Mouse (Mus musculus) neural tube, embryonic 15.5 days (tissue): Measurements from ENCODE around the gene Ccn6. TPM values are rescaled to one million over a fixed set of nuclear protein-coding genes. Genes with fewer than 3 reads are reported as not detected.

Experiments
- ATAC-seq: fragments of 200-750 bp; cut with Nextera tagmentation; 2 replicates; pipeline ENCODE4 v1.8.0; 2017; ENCODE audit warnings: mild to moderate bottlenecking, moderate TSS enrichment, moderate library complexity; ENCODE audit not compliant: low FRiP score
- H3K27ac ChIP-seq: fragments of 300-500 bp; sonication (generic); replicated peaks from 2 replicates; pipeline ENCODE4 v1.5.1; 2015; ENCODE audit warnings: mild to moderate bottlenecking, inconsistent platforms
- H3K27me3 ChIP-seq: fragments of 300-500 bp; sonication (generic); replicated peaks from 2 replicates; pipeline ENCODE4 v1.6.1; 2015; ENCODE audit warnings: inconsistent platforms
- H3K36me3 ChIP-seq: fragments of 300-500 bp; sonication (generic); 2 replicates; pipeline ENCODE4 v1.6.1; 2015; ENCODE audit warnings: inconsistent platforms
- H3K4me1 ChIP-seq: fragments of 300-500 bp; sonication (generic); 2 replicates; pipeline ENCODE4 v1.6.1; 2015; ENCODE audit warnings: inconsistent platforms
- H3K4me2 ChIP-seq: fragments of 300-500 bp; sonication (generic); 2 replicates; pipeline ENCODE4 v1.6.1; 2015; ENCODE audit warnings: inconsistent platforms, mild to moderate bottlenecking, moderate library complexity
- H3K4me3 ChIP-seq: fragments of 300-500 bp; sonication (generic); replicated peaks from 2 replicates; pipeline ENCODE4 v1.5.1; 2015; ENCODE audit warnings: mild to moderate bottlenecking, inconsistent platforms
- H3K9ac ChIP-seq: fragments of 300-500 bp; sonication (generic); replicated peaks from 2 replicates; pipeline ENCODE4 v1.6.1; 2015; ENCODE audit warnings: mild to moderate bottlenecking, inconsistent platforms
- H3K9me3 ChIP-seq: fragments of 300-500 bp; sonication (generic); replicated peaks from 2 replicates; pipeline ENCODE4 v1.6.1; 2016; ENCODE audit warnings: inconsistent platforms
- WGBS: fragments of 180-500 bp; shearing (Covaris S2); methylation state at CpG from one replicate; pipeline ENCODE4 v1.1.7; 2015; ENCODE audit warnings: mixed read lengths; 5-methylcytosine and 5-hydroxymethylcytosine counted together
- polyA plus RNA-seq: library from polyadenylated mRNA; unstranded; fragments of >200 nt; fragmentation: Nextera tagmentation; extraction: Ambion mirVana; gene quantifications from 2 replicates; pipeline ENCODE4 v1.2.1, GENCODE M21; 2015

Ccn6 gene
- polyA plus RNA-seq, 1 experiment from 2014 or later: 0.69 TPM

DNA sequence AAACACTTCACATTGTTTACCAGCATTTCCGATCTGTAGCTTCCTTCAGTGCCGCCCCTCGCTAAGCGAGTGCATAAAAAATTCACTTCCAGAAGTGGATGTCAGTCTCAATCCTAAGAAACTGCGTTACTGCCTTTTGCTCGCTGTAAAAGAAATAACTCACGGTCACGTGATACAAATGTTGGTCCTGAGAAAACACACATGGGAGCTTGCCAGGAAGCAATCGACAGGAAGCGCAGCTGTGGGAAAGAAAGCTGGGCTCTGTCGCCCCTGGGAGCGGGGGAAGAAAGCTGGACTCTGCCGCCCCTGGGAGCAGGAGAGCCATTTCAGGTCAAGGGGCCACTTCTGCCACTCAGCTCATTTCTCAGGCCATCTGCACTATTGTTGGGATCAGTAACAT, 9.5 kb upstream of the Ccn6 start:
- 14% methylated on average over 13 of the region's 13 CpGs for WGBS
- Histone ChIP-seq H3K27me3 (no peaks in the 10 kb centered on the region), H3K4me1 (peaks cover 43% of the 10 kb centered on the region), H3K9ac (no peak overlapping the region; the same call in 1 of the 2 replicates), H3K9me3 (no peaks in the 10 kb centered on the region), H3K4me3 (peak overlapping the region; percentile 5; the same call in 1 of the 2 replicates), H3K4me2 (peak overlapping the region; percentile 79), H3K27ac (peak overlapping the region; percentile 98), H3K36me3 (no peaks in the 10 kb centered on the region)
- ATAC-seq: no peak

DNA sequence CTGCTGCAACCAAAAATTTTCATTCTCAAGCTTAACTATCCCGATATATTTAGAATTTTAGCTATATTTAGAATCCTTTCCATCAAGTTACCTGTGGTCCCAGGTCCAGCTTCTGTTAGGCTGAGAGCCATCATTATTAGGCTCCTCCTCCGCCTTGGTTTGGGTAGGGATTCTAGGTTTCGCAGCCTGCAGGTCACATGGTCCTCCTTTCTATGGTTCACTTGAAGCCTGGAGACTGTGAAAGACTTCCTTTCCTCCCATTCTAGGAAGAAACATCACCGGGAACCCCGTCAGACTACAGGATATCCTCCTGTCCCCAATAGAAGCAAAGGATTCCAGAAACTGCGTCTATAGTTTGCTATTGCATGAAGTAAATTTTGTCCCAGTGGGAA, 8.9 kb upstream of the Ccn6 start:
- peak overlapping the region; percentile 79 for H3K4me2 ChIP-seq
- H3K36me3 ChIP-seq: no peaks in the 10 kb centered on the region
- H3K27ac ChIP-seq: peak overlapping the region; percentile 98
- H3K9me3 ChIP-seq: no peaks in the 10 kb centered on the region
- H3K9ac ChIP-seq: no peak overlapping the region; the same call in 1 of the 2 replicates
- 55% methylated on average over 6 of the region's 6 CpGs for WGBS
- no peak overlapping the region for H3K4me3 ChIP-seq
- no peaks in the 10 kb centered on the region for H3K27me3 ChIP-seq
- peaks cover 43% of the 10 kb centered on the region for H3K4me1 ChIP-seq
- no peak for ATAC-seq

DNA sequence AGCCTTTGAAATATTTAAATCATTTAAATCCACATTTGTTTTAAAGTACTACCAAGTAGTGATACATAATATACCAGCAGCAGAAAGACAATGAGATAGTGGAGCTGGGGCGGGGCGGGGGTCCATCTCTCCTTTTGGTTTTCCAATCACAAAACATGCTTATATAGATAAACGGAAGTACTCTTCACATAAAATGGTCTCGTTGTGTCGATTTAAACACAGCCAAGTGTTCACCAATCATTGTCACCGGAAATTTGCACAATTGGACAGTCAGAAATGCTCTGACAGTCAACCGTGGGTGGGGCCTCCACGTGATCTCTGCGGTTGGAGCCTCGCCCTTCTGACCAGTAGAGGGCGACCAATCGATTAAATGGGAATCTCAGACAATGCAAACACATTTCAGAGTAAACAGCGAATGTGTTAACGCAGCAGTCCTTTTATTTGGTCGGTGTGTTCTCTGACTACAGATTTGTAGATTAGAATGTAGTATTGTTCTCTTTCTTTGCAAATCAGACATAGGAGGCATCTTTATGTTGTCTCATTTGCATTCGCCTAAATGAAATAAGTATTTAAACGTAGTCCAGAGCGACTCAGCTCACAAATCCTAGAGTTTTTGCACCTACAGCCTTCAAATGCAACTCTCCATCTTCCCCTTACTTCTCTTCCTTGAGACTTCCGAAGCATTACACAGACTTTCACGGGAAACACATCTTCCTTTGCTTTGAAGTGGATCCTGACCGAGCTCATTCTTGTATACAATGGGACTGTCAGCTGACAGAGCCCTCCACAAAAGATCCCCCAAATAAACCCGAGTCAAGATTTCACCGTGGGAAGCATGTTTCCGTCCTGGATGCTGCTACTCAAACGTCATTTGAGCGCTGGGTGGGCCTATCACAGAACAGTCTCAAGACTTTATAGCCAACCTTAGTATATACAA, 8.3 kb upstream of the Ccn6 start:
- ATAC-seq: peak; percentile 89
- H3K27ac ChIP-seq: peak overlapping the region; percentile 98
- H3K36me3 ChIP-seq: no peaks in the 10 kb centered on the region
- peak overlapping the region; percentile 40 for H3K4me3 ChIP-seq
- peak overlapping the region; percentile 54 for H3K9ac ChIP-seq
- no peaks in the 10 kb centered on the region for H3K9me3 ChIP-seq
- peak overlapping the region; percentile 79 for H3K4me2 ChIP-seq
- peaks cover 46% of the 10 kb centered on the region for H3K4me1 ChIP-seq
- 7% methylated on average over 26 of the region's 26 CpGs for WGBS
- no peaks in the 10 kb centered on the region for H3K27me3 ChIP-seq

DNA sequence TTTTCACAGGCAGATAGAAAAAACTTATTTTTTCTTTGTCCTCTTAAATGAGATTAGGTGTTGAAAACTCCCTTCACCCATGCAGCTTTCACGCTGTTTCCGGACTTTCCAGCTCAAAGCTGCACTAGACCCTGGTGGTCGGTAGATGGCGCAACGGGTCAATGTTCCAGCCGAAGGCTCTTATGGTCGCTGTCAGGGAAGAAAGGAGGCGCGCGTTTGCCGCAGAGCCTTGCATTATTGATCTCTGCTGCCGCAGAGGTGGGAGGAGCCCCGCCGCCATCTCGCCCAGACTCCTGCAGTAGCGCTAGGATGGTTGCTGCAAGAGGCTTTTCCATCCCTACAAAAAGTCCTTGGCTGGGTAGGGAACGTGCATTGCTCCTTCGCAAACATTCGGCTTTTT, 7.5 kb upstream of the Ccn6 start:
- H3K27ac ChIP-seq: peak overlapping the region; percentile 98
- H3K4me1 ChIP-seq: peaks cover 53% of the 10 kb centered on the region
- H3K9me3 ChIP-seq: no peaks in the 10 kb centered on the region
- H3K4me2 ChIP-seq: peak overlapping the region; percentile 79
- H3K9ac ChIP-seq: peak overlapping the region; percentile 54
- ATAC-seq: peak; percentile 95
- H3K4me3 ChIP-seq: peak overlapping the region; percentile 40
- H3K27me3 ChIP-seq: no peaks in the 10 kb centered on the region
- under 1% methylated on average over 19 of the region's 19 CpGs for WGBS
- H3K36me3 ChIP-seq: no peaks in the 10 kb centered on the region

DNA sequence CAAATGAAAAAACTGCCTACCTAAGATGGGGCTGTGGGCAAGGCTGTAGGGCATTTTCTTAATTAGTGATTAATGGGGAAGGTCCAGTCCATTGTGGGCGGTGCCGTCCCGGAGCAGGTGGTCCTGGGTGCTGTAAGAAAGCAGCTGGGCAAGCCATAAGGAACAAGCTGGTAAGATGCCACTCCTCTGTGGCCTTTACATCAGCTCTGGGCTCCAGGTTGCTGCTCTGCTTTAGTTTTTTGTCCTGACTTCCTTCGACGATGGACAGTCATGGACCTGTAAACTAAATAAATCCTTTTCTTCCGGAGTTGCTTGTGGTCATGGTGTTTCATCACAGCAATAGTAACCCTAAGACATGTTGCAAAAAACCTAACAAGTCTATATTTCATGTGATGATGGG, 7.1 kb upstream of the Ccn6 start:
- Histone ChIP-seq H3K36me3 (no peaks in the 10 kb centered on the region), H3K27me3 (no peaks in the 10 kb centered on the region), H3K27ac (peak overlapping the region; percentile 68; the same call in 1 of the 2 replicates), H3K9me3 (no peaks in the 10 kb centered on the region), H3K4me1 (peaks cover 57% of the 10 kb centered on the region), H3K4me2 (peak overlapping the region; percentile 79), H3K4me3 (peak overlapping the region; percentile 1; the same call in 1 of the 2 replicates), H3K9ac (0 out of 2 replicates have a peak overlapping the region, but pooled peaks have one; percentile 21)
- peak; percentile 1; the same call in 1 of the 2 replicates for ATAC-seq
- WGBS: 7% methylated on average over 6 of the region's 6 CpGs

DNA sequence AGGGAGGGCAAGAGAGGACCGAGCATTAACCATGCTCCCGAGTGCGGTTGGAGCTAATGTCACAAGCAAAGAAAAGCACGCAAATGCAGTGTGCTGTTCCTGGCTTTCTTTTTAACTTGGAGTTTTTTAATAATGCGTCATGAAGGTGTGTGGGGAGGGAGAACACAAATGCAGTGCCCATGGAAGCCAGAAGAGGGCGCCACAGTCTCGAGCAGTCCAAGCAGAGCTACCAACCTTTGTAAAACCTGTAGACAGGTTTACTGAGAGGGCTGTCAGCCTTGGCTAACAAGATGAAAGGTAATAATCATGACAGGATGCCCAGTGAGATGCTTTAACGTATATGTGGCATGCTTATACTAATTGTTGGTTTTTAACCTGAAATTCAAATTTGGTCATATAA, 6.6 kb upstream of the Ccn6 start:
- no peaks in the 10 kb centered on the region for H3K27me3 ChIP-seq
- ATAC-seq: peak; percentile 8; the same call in 1 of the 2 replicates
- H3K4me3 ChIP-seq: peak overlapping the region; percentile 15
- peaks cover 63% of the 10 kb centered on the region for H3K4me1 ChIP-seq
- H3K36me3 ChIP-seq: no peaks in the 10 kb centered on the region
- H3K9me3 ChIP-seq: no peaks in the 10 kb centered on the region
- H3K27ac ChIP-seq: peak overlapping the region; percentile 68
- H3K9ac ChIP-seq: 0 out of 2 replicates have a peak overlapping the region, but pooled peaks have one; percentile 21
- 8% methylated on average over 8 of the region's 8 CpGs for WGBS
- H3K4me2 ChIP-seq: peak overlapping the region; percentile 79

DNA sequence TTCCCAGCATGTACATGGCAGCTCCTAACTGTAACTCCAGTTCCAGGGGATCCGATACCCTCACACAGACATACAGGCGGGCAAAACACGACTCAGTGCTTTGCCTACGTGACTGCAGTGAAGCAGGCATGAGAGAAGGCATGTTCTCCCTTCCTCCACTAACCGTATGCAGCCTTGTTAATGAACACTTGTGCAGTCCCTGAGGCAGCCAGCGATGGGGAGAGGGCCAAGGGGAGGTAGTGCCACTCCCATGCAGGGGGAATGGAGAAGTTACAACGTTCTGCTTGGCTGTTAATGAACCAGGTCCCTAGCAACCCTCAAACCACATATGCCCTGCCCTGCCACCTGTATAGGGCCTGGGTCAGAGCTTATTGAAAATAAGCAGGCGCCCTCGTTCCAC, 6.0 kb upstream of the Ccn6 start:
- Histone ChIP-seq H3K4me1 (peaks cover 61% of the 10 kb centered on the region), H3K4me2 (peak overlapping the region; percentile 79), H3K4me3 (no peak overlapping the region), H3K9ac (no peak overlapping the region), H3K36me3 (no peaks in the 10 kb centered on the region), H3K9me3 (no peaks in the 10 kb centered on the region), H3K27me3 (no peaks in the 10 kb centered on the region), H3K27ac (peak overlapping the region; percentile 68)
- WGBS: 37% methylated on average over 9 of the region's 9 CpGs
- ATAC-seq: no peak

DNA sequence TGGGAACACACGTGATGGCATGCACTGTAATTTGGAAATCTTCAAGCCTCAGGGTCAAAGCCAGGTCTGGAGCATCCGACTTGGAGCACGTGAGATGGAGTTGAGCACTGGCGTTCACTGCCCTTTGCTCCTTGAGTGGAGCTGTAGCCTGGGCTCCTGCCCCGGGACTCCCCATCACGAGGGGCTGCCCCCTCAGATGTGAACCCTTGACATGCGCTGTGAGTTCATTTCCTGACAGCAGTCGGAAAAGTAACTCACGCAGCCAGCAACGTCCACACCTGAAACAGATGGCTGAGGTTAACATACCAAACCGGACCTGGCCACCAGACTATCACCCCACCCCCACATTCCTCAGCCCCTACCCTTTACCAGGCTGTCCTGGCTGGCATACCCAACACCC, 4.0 kb upstream of the Ccn6 start:
- Histone ChIP-seq H3K4me2 (no peak overlapping the region), H3K9ac (no peak overlapping the region), H3K9me3 (no peaks in the 10 kb centered on the region), H3K4me1 (peaks cover 53% of the 10 kb centered on the region), H3K36me3 (no peaks in the 10 kb centered on the region), H3K27me3 (no peaks in the 10 kb centered on the region), H3K27ac (0 out of 2 replicates have a peak overlapping the region, but pooled peaks have one; percentile 91), H3K4me3 (no peak overlapping the region)
- ATAC-seq: no peak
- WGBS: 87% methylated on average over 11 of the region's 11 CpGs

DNA sequence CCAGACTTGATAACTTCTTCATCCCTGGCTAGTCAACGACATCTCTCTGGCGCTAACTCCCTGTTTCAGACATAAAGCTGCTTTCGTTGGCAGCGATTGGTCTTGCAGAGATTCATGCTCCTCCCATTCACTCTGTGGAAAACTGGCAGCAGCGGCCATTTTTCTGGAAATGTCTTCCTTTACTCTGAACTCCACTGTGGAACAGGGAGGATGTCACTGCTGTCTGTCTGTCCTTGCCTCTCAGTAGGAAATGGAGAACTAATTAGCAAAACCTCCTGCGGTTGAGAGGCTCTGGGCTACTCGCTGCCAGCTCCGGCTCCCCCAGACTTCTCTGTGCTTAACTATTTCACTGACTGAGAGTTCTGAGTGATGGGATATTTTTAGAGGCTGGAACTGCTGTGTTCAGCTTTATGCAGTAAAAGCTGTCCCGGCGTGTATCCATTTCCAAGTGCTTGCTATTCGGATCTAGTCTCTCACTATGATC, 2.1 kb upstream of the Ccn6 start:
- Histone ChIP-seq H3K27me3 (no peaks in the 10 kb centered on the region), H3K9ac (peak overlapping the region; percentile 41; the same call in 1 of the 2 replicates), H3K27ac (peak overlapping the region; percentile 91), H3K9me3 (no peaks in the 10 kb centered on the region), H3K4me2 (peak overlapping the region; percentile 50), H3K4me3 (peak overlapping the region; percentile 35), H3K36me3 (no peaks in the 10 kb centered on the region), H3K4me1 (peaks cover 44% of the 10 kb centered on the region)
- 11% methylated on average over 11 of the region's 11 CpGs for WGBS
- peak; percentile 62 for ATAC-seq

DNA sequence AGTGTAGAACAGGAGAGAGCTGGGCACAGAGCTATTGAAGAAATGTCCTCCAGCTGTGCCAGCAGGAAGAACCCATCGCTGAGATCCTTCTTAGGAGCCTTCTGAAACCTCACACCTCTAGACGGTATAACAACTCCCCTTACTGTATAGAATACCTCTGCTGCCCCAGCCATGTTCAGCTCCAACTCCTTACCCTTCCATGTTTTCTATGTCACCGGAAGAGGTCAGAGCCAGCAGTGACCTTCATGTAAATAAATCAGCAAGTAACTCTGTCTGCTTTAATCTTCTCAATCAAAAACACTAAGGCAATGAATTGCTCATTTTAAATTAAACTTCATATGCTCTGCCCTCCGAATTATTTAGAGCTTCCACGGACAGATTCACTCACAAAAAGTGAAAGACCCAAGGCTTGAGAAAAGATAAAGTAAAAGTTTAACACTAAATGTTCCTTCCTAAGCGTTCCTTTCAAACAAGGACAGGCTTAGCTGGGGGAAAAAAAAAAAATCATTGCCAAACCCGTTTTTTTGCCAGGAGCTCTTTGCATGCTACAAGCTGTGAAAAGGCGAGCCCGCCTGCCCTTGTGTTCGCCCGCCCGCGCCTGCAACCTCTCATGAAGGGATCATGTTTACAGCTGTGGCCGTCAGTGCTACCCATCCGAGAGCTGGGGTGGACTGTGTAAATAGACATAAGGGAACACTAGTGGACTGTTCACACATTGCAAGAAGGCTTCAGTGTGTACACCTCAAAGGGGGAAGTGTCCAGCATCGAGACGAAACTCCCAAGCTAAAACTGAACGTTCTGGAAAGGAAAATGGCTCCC, 719 bp downstream of the Ccn6 start:
- 43% methylated on average over 18 of the region's 18 CpGs for WGBS
- Histone ChIP-seq H3K4me2 (no peak overlapping the region), H3K36me3 (no peaks in the 10 kb centered on the region), H3K27ac (no peak overlapping the region), H3K27me3 (no peaks in the 10 kb centered on the region), H3K9ac (no peak overlapping the region), H3K9me3 (no peaks in the 10 kb centered on the region), H3K4me1 (peaks cover 32% of the 10 kb centered on the region), H3K4me3 (no peak overlapping the region)
- ATAC-seq: no peak

DNA sequence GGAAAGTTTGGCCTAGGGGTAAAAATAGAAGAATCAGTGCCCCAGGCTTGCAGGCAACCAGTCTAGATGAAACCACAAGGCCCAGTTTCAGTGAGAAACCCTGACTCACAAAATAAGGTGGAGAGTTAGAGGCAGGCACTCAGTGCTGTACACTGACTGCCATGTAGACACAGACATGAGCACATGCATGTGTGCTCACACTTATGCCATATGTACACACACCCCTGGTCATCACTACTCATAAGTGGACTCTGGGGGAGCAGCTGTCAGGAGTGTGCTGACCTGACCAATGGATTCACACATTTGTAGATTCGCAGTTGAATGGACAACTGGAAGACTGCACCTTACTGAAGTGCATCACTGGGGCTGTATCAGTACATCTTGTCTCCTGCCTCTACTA, 2.2 kb downstream of the Ccn6 start:
- H3K27me3 ChIP-seq: no peaks in the 10 kb centered on the region
- 97% methylated on average over 1 of the region's 1 CpGs for WGBS
- no peak overlapping the region for H3K27ac ChIP-seq
- H3K9me3 ChIP-seq: no peaks in the 10 kb centered on the region
- no peak overlapping the region for H3K4me3 ChIP-seq
- no peak for ATAC-seq
- H3K9ac ChIP-seq: no peak overlapping the region
- no peaks in the 10 kb centered on the region for H3K36me3 ChIP-seq
- no peak overlapping the region for H3K4me2 ChIP-seq
- peaks cover 24% of the 10 kb centered on the region for H3K4me1 ChIP-seq
